Mouse (Mus musculus) B cell, adult 2 months (primary cell): Measurements from ENCODE around the gene Nsun4.
A peak's percentile ranks its signal among the peaks of the same experiment; 100 is the strongest.

ENCODE experiments used
- DNase-seq, 2 experiments: peaks; one replicate each; pipeline ENCODE4 v3.0.0; 2022

The Nsun4 gene

DNA sequence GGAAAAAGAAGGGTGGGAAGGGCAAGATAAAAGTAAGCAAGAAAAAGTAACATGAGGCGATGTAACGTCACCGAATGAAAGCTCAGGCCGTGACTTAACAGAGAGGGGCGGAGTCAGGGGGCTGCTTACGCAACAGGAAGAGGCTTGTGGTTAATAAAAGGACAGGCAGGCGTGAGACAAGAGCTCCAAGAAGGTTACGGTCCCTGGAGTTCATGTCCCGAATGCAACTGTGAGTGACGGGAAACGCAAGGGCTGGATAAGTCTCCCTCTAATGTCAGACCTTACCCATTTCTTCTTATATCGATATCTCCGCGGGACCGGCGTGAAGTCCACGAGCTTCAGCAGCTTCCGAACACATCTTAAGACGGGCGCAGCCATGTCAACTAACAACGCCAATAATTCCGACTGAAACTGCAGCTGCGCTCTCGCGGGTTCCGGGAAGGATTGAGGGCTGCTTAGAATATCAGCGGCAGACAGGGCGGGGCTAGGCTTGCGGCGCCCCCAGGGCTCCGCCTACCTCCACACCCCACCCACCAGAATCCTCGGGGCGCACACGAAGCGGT lies at the start of gene Nsun4:
Gene Nsun4 (minus strand): TSS at position 478 of the 563 bp plus-strand sequence.
- peak; percentile 95 to 97 for DNase-seq

DNA sequence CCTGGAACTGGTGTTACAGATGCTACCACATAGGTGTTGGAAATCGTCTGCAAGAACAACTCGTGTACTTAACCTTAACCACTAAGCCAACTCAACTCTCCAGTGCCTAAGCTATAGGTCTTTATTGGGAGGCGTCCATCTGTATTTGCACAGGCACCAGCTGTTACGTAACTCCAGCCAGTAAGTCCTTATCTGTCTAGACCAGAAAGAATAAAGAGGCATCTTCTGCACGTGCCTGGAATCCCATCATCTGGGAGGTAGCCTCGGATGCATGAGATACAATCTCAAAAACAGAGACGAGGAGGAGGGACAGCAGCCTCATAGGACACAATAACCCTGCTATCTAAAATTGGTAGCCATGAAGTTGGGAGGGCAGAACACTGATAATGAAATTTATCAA lies 47.3 kb upstream of the Nsun4 start:
- no peak for DNase-seq

DNA sequence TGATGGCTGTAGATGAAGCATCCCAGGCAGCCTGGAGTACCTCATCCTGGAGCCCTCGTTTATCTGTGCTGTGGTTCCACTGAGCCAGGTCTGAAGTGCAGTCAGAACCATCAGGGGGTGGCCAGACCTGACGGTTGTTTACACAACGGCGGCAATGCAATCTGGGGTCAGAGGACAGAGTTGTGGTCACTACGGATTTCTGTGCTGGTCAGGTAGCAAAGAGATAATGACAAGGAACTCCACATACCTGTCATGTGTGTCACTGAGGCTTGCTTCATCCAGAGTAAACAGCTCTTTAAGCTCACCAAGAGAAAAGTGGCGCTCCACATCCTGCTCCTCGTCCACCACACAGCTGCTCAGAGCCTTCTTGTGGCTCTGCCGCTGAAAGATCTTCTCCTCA lies 43.5 kb upstream of the Nsun4 start:
- no peak for DNase-seq

DNA sequence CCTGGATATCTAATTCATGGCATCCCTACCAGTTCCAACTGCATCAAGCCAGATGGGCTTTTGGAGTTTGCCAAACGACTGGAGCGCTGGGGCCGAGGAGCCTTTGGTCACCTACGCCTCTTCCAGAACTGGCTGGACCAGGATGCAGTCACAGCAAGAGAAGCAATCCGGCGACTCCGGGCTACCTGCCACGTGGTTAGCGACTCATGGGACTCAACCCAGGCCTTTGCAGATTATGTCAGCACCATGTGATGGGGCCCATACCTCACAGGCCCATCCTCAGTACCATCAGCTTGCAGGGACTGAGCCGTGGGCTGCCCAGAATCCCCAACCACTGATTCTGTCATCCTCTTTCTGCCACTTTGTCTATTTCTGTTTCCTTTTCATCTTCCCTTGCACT lies 42.6 kb upstream of the Nsun4 start:
- DNase-seq, result no peak

DNA sequence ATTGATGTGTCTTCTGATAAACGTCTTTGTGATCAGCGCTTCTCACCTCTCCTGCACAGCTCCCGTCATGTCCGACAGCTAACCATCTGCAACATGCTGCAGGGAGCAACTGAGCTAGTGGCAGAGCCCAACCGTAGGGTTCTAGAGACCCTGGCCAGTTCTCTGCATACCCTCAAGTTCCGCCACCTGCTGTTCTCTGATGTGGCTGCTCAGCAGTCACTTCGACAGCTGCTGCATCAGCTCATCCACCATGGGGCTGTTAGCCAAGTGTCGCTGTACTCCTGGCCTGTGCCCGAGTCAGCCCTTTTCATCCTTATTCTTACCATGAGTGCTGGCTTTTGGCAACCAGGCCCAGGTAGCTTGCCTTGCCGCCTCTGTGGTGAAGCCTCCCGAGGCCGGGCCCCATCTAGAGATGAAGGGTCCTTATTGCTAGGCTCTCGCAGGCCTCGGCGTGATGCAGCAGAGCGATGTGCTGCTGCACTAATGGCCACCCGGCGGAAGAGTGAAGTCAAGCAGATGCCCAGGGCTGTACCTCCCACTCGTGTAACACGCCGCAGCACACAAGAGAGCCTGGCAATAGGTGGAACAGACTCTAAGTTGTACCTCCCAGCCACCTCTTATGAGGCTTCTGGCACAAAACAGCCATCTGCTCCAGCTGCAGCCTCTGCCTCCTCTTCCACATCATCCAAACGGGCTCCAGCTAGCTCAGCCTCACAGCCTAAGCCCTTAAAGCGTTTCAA lies 35.0 kb upstream of the Nsun4 start:
- DNase-seq, result no peak

DNA sequence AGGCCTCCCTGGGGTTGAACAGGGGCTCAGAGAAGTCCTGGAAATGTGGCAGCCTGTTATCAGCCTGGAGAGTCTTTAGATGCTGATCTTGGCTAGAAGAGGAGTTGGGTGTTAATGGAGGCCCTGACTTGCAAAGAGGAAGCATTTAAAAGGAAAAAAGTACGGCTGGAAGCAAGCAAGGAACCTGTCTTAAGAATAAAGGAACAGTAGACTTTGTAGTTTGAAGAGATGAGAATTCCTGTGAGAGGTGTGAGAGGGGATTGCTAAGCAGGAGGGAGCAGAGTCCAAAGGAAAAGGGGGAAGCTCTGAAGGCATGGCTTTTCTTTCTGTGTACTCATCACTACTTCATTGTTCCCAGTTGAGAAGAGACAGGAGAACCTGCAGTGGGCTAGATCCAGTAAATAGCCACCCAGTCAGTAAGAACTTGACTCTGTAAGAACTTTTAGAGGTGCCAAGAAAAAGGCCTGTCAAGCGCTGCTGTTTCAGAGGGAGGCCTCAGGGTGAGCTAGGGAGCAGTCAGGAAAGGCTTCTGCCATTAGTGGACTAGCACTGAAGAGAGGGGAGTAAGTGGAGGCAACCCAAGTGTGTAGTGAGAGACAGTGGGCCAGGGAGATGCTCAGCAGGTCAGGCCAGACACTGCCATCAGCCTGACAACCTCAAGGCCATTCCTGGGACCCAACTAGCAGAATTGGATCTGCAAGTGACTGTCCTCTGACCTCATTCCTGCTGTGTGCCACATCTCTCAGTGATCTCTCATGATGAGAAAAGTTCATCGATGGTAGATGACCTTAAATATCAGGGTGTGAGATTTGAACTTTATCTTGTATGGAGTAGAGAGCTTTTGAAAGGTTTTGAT lies 23.8 kb upstream of the Nsun4 start:
- no peak for DNase-seq

DNA sequence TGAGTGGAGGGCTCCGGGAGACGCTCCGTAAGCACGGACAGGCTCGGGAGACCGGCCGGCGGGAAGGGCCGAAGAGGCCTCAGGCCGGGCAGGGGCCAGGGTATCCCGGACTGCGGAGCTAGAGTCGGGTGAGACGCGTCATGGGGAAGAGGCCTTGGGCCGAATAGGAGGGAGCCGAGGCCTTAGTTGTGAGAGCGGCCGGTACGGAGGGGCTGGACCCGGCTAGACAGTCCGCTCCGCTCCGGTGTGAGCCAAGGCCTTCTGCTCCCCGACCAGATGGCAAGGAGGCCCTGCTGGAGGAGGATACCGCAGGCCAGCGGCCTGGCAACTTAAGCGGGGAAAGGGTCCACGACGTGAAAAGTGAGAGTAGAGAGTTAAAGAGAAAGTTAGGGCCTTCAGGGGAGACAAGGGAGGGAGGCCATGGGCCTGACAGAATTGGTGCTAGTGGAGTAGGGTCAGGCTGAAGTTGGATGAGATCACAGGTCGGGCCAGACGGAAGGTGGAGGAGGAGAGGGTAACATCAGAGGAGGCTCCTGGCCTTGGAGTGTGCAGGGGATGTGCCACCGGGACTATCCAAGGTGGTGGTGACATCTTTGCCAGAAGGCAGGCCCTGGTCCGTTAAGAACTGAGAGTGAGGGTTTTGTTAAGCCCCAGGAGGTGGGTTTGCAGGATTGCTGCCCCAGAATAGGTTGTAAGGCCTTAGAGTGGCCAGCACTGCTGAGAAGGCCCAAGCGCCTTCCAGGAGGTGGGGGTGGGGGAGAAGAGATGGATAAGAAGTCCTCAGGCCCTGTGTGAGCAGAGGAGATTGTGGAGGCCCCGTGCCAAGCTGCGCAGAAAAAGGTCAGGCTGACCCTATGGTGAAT lies 22.9 kb upstream of the Nsun4 start:
- peak in 1 of 2 experiments; percentile 29 for DNase-seq

DNA sequence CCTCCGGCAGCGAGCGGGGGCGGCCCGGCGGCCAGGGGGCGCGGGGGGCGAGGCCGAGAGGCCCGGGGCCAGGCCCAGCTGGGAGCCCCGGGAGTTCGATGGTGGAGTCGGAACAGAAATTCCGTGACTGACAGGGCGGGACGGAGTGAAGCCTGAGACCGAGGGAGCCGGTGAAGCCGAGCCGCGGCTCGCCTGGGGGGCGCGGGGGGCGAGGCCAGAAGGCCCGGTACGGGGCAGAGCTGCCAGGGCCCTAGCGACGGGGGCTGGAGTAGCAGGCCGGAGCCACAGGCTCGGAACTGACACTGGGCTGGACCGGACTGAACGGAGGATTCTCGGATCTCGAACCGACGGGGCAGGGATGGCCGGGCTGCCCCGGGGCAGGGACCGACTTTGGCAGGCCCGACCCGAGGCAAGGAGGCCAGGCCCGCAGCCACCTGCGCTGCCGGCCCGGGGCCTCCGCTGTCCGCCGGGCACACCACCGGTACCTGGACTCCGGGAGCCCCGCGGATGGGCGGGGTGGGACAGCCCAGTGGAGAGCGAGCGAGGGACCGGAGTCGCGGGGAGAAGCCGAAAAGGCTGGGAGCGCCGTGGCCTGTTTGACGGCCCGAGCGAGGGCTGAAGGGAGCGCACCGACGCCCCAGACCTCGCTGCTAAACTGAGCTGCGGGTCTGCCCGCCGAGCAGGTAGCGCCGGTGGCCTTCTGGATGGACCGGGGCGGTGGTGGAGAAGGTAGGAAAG lies 22.1 kb upstream of the Nsun4 start:
- DNase-seq, result peak; percentile 80 to 83

DNA sequence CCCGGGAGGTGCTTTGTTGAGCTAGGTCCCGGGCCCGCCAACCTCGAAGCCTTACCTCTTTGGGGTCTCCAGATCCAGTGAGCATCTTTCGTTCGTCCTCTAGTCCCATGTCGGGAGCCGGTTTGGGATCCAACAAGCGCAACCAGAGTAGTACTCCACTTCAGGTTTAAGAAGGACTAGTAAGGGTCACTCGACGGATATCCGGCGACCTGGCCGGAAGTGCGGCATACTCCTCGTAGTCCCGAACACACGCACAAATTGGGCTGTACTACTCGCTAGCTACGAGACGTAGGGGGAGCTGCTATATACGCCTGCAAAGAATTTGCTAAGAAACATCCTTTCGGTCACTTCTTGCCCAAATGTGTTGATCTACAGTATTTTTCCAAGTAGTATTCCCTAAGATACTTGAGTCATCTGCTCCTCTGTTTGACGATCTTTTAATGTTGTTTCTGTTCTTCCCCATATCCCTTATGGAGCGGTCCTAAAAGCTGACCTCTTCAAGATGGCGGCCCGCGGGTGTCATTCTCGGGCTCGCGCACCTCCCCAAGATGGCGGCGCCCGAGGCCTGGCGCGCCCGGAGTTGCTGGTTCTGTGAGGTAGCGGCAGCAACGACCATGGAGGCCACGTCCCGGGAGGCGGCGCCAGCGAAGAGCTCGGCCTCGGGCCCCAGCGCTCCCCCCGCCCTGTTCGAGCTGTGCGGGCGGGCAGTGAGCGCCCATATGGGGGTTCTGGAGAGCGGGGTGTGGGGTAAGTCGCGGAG lies 21.4 kb upstream of the Nsun4 start, which contains the start of the genes Uqcrh and Lrrc41:
Gene Uqcrh (minus strand): TSS at position 211 of the 760 bp plus-strand sequence.
Gene Lrrc41 (plus strand): TSS at position 409 of the 760 bp plus-strand sequence.
- DNase-seq, result peak; percentile 96

DNA sequence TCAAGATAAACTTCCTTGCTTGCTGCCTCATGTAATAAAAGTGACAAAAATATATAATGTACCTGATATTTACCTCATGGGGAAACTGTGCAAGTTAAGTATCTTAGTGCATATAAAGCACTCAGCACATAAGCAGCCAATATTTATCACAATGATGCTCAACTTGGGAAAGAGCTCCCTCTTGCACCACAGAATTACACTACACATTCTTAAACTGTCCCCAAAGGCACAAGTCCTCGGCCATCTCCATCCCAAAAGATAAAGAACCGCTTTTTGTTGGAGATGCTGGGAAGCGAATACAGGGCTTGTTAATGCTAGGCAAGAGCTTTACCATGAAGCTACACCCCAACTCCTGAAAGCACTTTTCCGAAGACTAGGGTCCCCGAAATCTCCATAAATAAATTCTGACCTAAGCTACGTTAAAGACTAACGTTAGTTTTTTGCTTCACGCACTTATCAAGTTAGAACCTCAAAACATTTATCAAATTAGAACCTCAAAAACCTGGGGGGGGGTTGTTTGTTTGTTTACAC lies 20.5 kb upstream of the Nsun4 start:
- peak in 1 of 2 experiments; percentile 13 for DNase-seq

DNA sequence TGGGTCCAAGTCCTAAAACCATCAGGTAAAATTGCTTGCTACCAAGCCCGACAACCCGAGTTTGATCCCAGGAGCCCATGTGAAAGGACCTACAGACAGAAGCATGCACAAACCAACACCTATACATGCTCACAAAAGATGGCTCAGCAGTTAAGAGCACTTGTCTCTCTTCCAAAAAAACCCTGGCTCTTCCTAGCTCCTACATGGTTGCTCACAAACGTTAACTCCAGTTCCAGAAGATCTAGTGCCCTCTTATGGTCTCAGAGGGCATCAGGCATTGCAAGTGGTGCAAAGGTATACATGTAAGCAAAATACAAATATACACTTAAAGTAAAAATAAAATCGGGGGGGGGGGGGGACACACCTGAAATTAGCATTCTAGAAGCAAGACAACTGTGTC lies 19.5 kb upstream of the Nsun4 start:
- DNase-seq, result no peak

DNA sequence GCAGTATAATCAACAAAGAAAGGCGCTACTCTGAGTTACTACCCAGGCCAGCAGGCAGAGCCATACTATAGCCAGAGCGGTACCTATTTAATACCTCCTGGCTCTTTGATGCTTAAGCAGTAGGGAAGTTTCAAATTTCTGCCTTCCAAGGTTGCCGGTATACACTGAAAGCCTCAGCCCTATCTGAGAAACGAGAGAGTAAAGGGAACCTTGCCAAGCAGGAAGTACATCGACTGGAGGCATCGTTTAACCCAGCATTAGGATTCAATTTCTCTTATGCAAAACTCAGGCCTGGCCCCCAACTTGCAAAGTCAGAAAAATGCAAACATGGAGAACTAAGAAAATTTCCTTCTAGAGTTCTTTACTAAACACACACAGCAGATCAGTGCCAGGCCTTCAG lies 16.4 kb upstream of the Nsun4 start:
- DNase-seq, result no peak

DNA sequence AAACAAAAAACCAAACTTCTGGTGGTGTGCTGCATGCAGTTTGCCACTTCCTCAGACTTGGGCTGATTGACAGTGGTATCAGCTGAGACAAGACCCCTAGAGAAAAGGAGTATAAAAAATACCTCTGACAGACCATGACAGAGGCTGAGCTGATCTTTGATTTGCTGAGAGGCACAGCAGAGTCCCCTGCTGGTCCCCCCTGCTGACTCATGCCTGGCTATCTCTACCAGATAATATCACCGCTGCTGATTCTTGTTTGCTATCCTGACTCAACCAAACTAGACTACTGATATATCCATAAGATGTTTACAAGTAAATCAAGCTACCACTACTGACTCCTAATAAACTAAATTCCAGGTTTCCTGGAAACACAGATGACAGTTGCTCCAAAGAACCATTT lies 10.2 kb upstream of the Nsun4 start:
- DNase-seq, result no peak

DNA sequence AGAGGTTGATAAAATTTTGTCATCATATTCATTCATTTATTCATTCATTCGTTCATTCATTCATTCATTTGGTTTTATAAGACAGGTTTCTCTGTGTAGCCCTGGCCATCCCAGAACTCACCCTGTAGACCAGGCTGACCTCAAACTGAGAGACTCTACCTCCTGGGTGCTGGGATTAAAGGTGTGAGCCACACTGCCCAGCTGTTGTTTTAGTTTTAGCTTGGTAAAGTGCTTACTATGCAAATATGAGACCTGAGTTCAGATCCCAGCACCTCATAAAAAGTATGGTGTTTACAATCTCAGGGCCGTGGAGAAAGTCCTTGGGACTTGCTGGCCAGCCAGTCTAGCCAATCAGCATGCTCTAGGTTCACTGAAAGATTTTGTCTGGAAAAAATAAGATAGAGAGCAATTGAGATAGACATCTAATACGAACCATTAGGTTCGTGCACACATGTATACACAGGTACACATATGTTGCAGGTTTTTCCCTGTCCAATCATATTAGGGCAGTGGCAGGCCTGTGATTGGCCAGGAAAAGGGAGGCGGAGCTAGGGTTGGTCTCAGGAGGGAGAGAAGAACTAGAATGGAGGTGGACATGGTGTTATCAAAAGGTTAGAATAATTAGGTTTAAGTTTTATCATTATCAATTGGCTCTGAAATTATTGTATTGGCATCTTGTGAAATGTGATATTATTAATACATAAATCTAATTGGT lies 5.5 kb upstream of the Nsun4 start:
- DNase-seq, result no peak

DNA sequence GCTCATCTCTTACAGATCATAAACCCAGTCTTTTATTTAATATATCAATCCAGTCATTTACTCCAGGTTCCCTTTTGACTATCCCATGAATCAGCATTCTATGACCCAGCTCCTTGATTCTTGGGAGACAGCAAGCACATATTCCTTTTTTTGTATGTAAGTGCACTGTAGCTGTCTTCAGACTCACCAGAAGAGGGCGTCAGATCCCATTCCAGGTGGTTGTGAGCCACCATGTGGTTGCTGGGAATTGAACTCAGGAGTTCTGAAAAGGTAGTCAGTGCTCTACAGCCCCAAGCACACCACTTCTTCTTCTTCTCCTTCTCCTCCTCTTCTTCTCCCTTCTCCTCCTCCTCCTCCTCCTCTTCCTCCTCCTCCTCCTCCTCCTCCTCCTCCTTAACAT lies 3.9 kb upstream of the Nsun4 start:
- DNase-seq, result no peak

DNA sequence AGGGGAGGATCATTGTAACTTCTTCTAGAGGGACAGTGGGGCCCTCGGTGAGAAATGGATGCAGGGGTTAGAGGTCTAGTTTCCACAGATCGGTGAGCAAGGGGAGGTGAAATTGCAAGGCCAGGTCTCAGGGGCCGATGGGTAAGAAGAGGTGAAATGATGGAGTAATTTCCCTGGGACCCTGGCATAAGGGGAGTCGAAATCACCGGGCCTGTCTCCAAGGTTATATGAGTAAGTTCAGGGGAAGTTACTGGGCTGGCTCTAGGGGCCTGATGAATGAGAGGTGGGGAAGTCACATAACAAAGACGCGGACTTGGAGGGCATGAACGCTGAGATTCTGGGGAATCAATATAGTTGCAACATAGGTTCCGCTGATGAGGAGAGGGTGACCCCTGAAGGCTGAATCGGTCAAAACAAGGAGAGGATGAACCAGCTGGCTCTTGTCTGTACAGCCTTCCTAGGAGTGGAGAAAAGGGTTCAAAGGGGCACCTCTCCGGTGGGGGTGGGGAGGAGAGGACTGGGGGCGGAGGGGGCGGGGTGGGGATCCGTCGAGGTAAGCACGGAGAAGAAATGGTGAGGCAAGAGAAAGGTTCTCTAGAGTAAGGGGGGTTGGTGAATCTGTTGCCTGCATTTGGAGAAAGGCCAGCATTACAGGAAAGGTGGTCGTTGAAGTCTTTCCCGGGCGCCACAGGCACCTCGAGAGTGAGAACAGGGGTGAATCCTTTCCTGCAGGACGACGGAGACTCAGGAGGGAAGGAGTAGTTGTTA lies 966 bp downstream of the Nsun4 start:
- peak; percentile 55 to 61 for DNase-seq

DNA sequence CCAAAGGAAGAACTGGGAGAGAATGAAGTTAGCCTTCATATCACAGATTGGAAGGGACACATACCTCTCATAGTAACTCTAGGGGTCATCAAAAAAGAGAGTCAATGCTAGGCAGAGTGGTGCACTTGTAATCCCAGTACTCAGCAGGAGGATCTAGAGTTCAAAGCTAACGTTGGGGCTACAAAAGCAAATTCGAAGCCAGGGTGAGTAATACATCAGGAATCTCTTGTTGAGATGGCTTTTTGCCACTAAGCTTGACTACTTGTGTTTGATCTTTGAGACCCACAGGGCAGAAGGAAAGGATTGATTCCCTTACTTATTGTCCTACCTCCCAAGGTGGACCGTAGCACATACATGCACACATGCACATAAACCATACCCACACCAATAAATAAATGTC lies 4.5 kb downstream of the Nsun4 start:
- no peak for DNase-seq

DNA sequence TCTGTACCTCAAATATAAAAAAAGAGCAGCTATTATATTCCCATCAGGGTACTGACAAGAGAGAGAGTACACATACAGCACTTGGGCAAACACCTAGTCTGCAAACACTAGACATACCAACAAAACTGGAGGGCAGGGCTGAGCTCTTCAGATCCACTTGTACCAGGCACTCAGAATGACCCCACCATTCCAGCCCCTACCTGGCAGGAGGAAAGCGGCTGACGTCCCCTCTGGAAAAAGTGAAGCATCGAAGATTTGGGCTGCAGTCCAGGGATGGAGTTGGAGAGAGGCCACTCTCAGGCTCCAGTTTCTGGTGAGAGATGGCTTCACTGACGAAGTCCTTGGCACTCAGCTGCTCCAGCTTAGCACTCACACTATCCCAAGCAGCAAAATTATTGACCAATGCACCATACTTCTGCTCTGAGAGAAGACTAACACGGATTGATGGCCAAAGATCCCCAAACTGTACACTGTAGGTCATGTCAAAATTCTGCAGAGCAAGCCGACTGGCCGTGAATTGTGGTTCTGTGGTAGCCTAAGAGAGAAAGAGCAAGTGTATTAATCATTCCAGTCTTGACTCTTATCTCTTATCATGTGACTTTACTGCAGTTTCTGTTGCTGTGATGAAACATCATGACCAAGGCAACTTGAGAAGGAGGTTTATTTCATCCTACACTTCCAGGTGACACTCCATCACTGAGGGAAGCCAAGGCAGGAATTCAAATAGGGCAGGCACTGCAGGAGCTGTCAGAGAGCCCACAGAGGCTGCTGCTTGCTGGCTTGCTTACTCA lies 5.4 kb downstream of the Nsun4 start:
- no peak for DNase-seq

DNA sequence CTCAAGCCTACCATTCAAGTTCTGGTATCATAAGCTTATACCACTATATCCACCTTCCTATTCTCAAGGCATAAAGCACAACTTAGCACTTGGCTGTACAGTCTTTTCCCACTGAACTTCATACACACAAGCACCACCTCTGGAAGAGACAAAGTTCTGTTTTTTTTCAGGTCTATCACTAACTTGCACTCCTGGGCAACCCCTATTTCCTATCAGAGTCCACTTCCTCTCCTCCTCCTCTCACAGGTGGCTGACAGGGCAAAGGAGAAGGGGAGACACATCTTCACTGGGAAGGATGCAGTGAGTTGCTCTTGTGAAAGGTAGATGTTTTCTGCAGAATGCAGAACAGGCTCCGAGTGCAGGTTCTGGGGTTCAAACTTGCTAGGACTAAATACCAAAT lies 6.0 kb downstream of the Nsun4 start:
- no peak for DNase-seq
